ENCODE assay signal across 8 mouse cellular contexts in genomic region chr17:6492950-6493349, GRCm38 (mm10).
DNase-seq lines count a peak whose midpoint lies in the region; ATAC-seq and TF ChIP-seq lines count a peak whose summit lies in the region.
"Not testable (repeated sequence)": the region's sequence is repeated elsewhere in the genome, so short reads cannot be mapped to it uniquely, and the experiment has no call there.

No protein-coding gene starts in this region.

- not testable (repeated sequence) for H3K9me3 ChIP-seq in forebrain, postnatal 0 days (ENCODE audit: low read length); liver, embryonic 11.5 days (ENCODE audit: control insufficient read depth, low read length); neural tube, embryonic 11.5 days (ENCODE audit: control insufficient read depth, low read length)

- not testable (repeated sequence) for H3K27me3 ChIP-seq in cerebellum, adult 2 months (ENCODE audit: control insufficient read depth, insufficient read depth, low read length); forebrain, postnatal 0 days (ENCODE audit: insufficient read depth, low read length); liver, embryonic 11.5 days (replicated peaks; ENCODE audit: control insufficient read depth, insufficient read depth, low read length); neural tube, embryonic 11.5 days (ENCODE audit: control insufficient read depth, insufficient read depth, low read length); splenic B cell, adult 2 months (ENCODE audit: control insufficient read depth, insufficient read depth, low read length, poor library complexity, severe bottlenecking)

- ATAC-seq in forebrain, postnatal 0 days, result 0 out of 2 replicates have a peak, but pooled peaks have one; percentile 19
- not testable (repeated sequence) for ATAC-seq in liver, embryonic 11.5 days (replicated peaks; ENCODE audit: low FRiP score)
- ATAC-seq in neural tube, embryonic 11.5 days (ENCODE audit: insufficient read depth, low FRiP score, low TSS enrichment), result peak; percentile 66; the same call in 1 of the 2 replicates

- intact Hi-C loops in heart, postnatal 10 days (cut with DNase I), result not testable (repeated sequence)

- DNase-seq in CD4-positive, CD25-positive, alpha-beta regulatory T cell, adult 2 months (ENCODE audit: low read depth, low spot score), result peak; percentile 64
- DNase-seq in cerebellum, adult 2 months, result peak; percentile 87 to 89
- peak; percentile 88 for DNase-seq in forebrain, postnatal 0 days
- DNase-seq in heart, postnatal 10 days, result peak; percentile 70 to 78
- peak; percentile 66 to 87 for DNase-seq in kidney, postnatal 25 days
- peak; percentile 56 for DNase-seq in liver, embryonic 11.5 days (ENCODE audit: low spot score)
- DNase-seq in neural tube, embryonic 11.5 days (ENCODE audit: low spot score), result peak; percentile 67
- DNase-seq in splenic B cell, adult 2 months (ENCODE audit: low read depth, low spot score), result peak; percentile 31

- H3K36me3 ChIP-seq in forebrain, postnatal 0 days (ENCODE audit: insufficient read depth); liver, embryonic 11.5 days (ENCODE audit: control insufficient read depth, insufficient read depth, low read length); neural tube, embryonic 11.5 days (ENCODE audit: control insufficient read depth, insufficient read depth, low read length); splenic B cell, adult 2 months (ENCODE audit: control insufficient read depth, insufficient read depth, low read length, poor library complexity, severe bottlenecking): not testable (repeated sequence)

- 0 out of 2 replicates have a peak, but pooled peaks have one; percentile 21 for TF ChIP-seq POLR2A in cerebellum, adult 2 months (IDR thresholded peaks at IDR 0.05; ENCODE audit: borderline replicate concordance, insufficient read depth, low read length)

- not testable (repeated sequence) for H3K9ac ChIP-seq in forebrain, postnatal 0 days; liver, embryonic 11.5 days (ENCODE audit: low read depth, low read length); neural tube, embryonic 11.5 days (ENCODE audit: low read length)

- not testable (repeated sequence) for H3K4me3 ChIP-seq in cerebellum, adult 2 months (replicated peaks; ENCODE audit: insufficient read depth, low read depth, low read length); liver, embryonic 11.5 days (ENCODE audit: low read depth, low read length)
- peak overlapping the region; percentile 32 for H3K4me3 ChIP-seq in forebrain, postnatal 0 days (ENCODE audit: low read depth, low read length)
- H3K4me3 ChIP-seq in neural tube, embryonic 11.5 days (ENCODE audit: low read depth, low read length), result peak overlapping the region; percentile 23; the same call in 1 of the 2 replicates

- H3K27ac ChIP-seq in cerebellum, adult 2 months (ENCODE audit: insufficient read depth, low read length); forebrain, postnatal 0 days (ENCODE audit: low read depth, low read length); liver, embryonic 11.5 days (ENCODE audit: low read depth, low read length); neural tube, embryonic 11.5 days (ENCODE audit: low read depth, low read length): not testable (repeated sequence)

- WGBS in cerebellum, adult 2 months, result 21% methylated on average over 23 of the region's 23 CpGs
- WGBS in forebrain, postnatal 0 days, result 36% methylated on average over 21 of the region's 23 CpGs
- WGBS in liver, embryonic 11.5 days, result 35% methylated on average over 22 of the region's 23 CpGs
- WGBS in neural tube, embryonic 11.5 days, result 40% methylated on average over 22 of the region's 23 CpGs

- peak overlapping the region; percentile 51 for H3K4me2 ChIP-seq in forebrain, postnatal 0 days (ENCODE audit: low read depth)
- peak overlapping the region; percentile 18; the same call in 1 of the 2 replicates for H3K4me2 ChIP-seq in liver, embryonic 11.5 days
- peak overlapping the region; percentile 29 for H3K4me2 ChIP-seq in neural tube, embryonic 11.5 days (ENCODE audit: low read depth)

- not testable (repeated sequence) for TF ChIP-seq CTCF in cerebellum, adult 2 months (IDR thresholded peaks at IDR 0.05; ENCODE audit: borderline replicate concordance, insufficient read depth, low read depth, low read length); forebrain, postnatal 0 days (IDR thresholded peaks at IDR 0.05; ENCODE audit: low read depth)

- not testable (repeated sequence) for H3K4me1 ChIP-seq in cerebellum, adult 2 months (ENCODE audit: control insufficient read depth, insufficient read depth, low read length); forebrain, postnatal 0 days (ENCODE audit: insufficient read depth); liver, embryonic 11.5 days (replicated peaks; ENCODE audit: control insufficient read depth, insufficient read depth, low read length); neural tube, embryonic 11.5 days (ENCODE audit: control insufficient read depth, insufficient read depth, low read length)

Comparison
In these comparisons a context has a peak if more than half of its experiments do, and no peak if none do; other contexts are left out.
1. DNase-seq: peak in every context shown above with its lines; median percentile 88 in cerebellum, adult 2 months; 88 in forebrain, postnatal 0 days; 76 in kidney, postnatal 25 days; 74 in heart, postnatal 10 days; 67 in neural tube, embryonic 11.5 days; 64 in CD4-positive, CD25-positive, alpha-beta regulatory T cell, adult 2 months; 56 in liver, embryonic 11.5 days; 31 in splenic B cell, adult 2 months.